Mouse (Mus musculus): ENCODE measurements around the gene Cdhr5.
A peak's percentile ranks its signal among the peaks of the same experiment; 100 is the strongest.
"Not testable (repeated sequence)": the region's sequence is repeated elsewhere in the genome, so short reads cannot be mapped to it uniquely, and the experiment has no call there.

The Cdhr5 gene

DNA sequence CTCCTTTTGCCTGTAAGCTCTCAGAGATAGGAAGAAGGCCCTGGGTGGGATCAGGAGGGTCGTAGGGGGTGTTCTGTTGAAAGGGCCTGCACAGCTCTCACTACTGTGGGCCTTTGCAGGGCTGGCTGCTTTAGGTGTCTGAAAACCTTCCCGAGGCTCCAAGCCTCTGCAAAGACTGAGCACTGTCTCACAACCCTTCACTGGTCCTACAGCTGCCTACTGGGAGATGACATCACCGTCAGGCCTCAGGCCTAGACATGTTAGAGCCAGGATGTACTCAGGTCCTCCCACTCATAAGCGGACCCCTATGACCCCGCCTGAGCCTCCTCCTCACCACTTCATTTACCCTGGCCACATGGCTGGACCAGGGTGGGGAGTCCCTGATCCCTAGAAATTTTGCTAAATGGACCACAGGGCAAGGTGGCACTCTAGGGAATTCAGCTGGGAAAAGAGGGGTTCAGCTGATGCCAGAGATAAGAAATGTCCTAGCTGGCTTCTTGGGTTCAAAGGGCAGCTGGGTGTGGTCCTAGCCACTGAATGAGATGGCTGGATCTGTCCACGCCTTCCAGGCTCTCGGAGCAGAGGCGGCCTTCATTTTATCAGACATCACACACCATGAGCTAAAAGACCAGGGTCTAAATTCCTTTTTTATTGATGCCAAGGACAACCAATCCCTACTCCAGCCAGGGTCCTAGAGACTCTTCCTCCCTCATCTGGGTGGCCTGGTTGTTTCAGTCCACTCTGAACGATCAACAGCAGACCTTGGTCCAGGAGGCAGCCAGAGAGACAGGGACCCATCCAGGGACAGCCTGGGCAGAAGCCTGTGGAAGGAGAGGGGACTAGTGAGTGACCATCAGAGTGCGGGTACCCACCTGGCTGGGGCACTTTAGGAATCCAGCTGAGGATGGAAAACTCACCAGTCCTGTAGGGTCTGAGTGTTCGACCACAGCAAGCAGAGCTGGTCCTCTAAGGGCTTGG lies 1.4 kb upstream of the Cdhr5 start:
- DNase-seq: no peak

DNA sequence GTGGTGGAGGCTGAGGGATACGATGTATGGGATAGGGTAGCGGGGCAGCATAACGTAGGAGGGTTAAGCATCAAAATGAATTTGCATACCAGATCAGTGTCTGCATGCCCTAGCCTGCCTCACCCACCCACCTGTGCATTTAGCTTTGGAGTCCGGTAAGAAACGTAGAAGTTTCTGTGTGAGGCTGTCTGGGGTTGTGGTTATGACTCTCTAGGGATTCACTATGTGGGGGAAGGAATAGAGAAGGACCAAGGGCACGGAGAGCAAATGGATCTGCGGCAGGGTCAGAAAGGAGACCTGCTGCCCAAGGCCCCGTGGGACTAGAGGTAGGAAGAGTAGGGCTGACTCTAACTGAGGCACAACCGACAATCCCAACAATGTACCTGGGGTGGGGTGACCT lies 1.2 kb downstream of the Cdhr5 start:
- DNase-seq: no peak

DNA sequence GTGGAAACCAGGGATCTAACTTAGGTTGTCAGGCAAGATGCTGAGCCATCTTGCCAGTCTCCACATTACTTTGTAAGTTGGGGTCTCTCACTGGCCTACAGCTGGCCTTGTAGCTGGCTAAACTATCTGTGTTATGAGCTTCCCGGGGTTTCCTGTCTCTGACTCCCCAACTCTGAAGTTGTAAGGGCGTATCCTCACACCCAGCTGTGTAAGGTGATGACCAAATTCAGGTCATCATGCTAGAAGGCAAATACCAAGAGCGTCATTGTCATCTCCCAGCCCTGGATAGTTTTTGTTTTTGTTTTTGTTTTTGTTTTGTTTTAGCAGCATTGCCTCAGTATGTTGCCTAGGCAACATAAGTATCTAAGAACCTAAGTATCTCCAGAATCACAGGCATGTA lies 6.0 kb downstream of the Cdhr5 start:
- DNase-seq: no peak

DNA sequence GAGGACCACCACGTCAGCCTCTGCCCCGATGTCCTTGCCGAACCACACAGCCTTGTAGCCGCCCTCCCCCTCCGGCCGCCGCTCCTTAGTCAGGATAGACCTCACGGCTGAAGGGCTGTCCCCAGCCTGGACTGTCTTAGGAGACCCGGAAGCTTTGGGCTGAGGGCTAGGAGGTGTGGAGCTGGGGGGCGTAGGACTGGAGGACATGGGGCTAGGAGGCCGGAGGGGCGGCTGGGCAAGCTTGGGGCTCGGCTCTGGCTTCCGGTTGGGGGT lies 7.4 kb downstream of the Cdhr5 start:
- DNase-seq: no peak

DNA sequence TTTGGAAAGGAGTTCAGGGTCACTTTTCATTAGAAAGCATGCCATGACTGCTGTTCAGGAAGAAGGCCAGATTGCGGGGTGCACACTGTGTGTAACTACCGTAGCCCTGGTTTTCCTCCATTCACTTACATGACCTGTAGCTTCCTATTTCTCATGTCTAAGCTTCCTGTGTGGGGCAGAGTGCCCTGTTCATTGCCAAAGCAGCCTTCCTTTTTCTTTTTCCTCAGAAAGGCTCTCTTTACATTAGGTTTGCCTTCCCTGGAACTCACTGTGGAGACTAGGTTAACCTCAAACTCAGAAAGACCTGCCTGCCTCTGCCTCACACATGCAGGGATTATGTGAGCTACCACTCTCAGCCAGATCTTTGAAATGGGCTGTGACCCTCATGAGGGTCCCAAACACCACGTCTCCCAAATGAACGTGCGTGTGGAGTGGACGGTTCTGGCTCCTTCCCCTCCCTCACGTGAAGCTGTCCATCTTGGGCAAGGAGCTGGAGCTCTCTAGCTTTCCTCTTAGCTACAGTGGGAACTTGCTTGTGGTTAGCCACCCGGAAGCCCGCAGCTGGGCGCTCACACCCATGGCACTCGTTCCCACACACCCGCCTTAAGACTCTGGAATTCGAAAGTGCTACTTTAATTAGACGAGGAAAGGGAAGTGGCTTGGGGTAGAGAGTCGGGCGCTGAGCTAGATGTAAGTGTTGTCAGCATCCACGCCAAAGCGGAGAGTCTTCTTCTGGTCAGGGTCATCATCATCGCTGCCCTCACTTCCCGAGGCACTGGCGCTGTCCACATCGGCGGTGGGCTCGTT lies 7.9 kb downstream of the Cdhr5 start:
- no peak for DNase-seq

DNA sequence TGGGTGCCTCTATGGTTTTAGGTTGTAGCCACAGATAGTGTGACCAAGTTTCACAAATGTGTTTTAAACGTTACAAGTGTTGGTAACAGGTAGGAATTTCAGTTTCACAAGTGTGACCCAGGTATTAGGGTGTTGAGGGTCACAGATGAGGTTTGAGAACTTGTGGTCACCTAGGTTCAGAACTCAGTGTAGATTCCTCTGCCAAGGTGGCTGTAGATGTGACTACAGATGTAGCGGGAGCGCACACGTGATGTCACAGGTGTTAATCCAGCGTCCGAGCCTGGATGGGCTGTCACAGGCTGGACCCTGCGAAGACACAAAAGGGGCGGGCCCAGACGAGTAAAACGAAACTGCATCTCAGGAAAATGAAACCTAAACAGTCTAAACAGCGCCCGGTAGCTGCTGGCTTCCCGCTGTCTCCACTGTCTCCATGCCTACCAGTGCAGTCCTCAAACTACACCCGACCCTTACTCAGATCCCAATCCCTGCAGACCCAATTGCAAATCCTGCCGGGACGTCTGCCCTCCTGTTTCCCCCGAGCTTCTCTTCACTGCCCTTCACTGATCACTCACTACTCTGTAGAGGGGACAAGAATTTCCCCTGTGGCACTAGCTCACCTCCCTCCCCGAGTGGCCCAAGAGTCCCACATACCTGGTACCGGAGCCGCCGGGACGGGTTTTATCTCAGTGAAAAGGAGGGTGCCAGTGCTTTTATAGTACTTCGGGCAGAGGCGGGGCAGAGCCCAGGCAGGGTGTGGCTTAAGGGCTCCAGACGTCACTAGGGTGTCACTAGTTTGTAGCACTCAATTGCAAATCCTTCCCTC lies 10.6 kb downstream of the Cdhr5 start, which contains the start of gene Irf7:
TSS of gene Irf7 (minus strand) at position 743 of the 823 bp plus-strand sequence.
- peak; percentile 40 to 69 for DNase-seq

DNA sequence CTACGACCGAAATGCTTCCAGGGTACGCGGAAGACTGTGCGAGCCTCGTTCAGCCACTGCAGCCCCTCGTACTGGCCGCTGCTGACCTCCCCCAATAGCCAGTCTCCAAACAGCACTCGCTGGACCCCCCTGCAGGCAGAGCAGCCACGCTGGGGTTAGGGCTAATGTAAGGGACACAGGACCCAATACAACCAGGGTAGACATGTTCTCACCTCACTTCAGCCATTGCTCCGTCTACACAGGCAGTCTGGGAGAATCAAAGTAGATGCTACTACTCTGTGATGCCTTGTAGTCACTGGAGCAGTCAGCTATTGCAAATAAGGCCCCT lies 11.2 kb downstream of the Cdhr5 start:
- no peak for DNase-seq

DNA sequence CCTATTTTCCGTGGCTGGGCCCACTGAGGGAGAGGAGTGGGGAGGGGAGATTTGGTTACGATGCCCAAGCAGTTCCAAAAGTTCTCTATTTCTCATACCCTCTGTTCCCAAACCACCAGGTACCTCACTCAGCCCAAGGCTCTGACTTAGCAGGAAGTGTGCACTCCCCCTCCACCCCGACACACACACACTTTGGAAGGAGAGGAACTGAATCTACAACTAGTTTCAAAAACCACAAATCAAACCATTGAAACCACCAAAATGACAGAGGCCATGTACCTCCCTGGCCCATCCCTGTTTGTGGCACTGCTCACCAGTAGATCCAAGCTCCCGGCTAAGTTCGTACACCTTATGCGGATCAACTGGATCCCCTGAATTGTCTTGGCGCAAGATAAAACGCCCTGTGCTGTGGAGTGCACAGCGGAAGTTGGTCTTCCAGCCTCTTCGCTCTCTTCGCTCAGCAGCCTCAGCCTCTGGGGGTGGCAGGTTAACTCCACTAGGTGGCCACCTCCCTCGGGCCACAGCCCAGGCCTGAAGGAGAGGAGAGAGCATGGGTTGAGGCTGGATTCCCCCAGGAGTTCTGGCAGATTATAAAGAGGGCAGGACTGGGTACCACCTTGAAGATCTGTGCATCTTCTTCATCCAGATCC lies 11.7 kb downstream of the Cdhr5 start:
- peak; percentile 51 to 64 for DNase-seq

DNA sequence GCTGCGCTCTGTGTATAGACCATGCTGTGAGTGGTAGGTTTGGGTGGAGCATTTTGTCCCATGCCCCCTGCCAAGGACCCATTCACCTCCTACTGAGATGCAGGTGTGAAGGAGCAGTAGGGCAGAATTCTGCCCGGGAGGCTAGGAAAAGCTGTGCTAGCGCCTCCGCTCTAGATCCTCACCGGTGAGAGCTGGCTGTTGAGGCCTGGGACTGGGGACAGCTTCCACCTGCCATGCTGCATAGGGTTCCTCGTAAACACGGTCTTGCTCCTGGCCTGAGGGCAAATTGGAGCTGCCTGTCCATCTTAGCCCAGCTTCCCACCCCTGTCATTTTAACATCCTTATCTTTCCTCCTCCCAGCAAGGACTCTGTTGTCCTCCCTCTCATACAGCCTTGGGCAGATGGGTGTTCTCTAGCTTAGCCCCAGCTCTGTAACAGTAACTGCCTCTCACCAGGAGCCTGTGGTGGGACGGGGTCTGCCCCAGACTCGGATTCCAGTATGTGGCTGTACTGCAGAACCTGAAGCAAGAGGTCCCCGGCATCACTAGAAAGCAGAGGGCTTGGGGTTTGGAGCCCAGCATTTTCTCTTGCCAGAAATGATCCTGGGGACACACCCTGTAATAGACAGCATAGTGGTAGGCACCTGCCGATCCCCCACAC lies 12.4 kb downstream of the Cdhr5 start:
- no peak for DNase-seq

DNA sequence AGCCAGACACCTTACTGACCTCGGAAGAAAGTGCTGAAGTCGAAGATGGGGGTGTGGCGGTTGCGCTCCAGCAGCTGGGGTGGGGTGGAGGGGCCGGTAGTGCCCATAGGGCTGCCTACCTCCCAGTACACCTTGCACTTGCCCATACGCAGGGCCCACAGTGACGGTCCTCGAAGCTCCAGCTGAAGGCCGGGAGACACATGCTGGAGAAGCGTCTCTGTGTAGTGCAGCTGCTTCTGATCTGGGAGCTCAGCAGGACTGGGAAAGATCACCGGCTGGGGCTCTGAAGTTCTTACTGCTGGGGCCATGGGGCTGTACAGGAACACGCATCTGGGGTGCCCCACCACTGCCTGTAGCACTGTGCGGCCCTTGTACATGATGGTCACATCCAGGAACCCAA lies 12.9 kb downstream of the Cdhr5 start:
- no peak for DNase-seq

DNA sequence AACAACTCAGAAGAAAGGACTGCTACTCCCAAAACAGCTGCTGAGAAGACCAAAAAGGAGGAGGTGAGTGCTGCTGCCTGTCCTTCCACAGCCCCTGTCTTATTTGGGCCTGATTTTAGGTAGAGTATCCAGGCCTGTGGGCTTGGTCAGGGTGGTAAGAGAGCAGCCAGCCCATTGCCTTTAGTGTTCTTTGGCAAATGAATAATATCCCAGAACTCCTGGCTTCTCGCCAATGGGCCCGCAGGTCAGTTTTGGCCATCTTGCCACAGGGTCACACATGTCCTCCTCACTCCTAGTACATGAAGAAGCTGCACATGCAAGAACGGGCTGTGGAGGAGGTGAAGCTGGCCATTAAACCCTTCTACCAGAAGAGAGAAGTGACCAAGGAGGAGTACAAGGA lies 15.1 kb downstream of the Cdhr5 start:
- DNase-seq: no peak

DNA sequence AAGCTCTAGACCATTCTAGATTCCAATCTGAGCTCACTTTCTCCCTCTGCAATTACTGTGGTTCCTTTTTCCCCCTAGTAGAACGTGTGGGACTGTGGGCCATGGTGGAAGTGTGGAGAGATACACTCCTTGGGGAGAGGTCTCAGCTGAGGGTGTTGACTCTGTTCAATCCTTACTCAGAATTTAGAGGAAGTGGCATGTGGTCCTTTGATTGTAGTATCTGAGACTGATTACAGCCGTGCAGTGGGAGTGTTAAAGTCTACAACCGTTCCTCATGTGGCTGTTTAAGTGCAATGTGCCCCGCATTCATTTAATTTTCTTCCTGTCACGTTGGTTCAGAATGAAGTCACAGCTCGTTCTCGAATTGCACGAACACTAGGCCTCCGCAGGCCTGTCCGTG lies 20.4 kb downstream of the Cdhr5 start:
- DNase-seq: no peak

DNA sequence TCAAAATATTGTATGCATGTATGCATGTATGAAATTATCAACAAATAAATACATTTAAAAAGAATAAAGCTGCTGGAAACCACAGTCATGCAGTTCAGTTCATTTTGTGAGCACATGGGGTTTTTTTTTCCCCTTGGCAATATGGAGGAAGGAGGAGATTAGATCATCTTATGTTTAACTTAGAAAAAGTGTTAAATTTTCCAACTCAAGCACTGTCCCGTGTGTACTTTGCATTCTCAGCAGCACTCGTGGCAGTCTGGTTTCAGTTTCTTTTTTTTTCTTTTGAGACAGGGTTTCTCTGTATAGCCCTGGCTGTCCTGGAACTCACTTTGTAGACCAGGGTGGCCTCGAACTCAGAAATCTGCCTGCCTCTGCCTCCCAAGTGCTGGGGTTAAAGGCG lies 26.1 kb downstream of the Cdhr5 start:
- not testable (repeated sequence) for DNase-seq

DNA sequence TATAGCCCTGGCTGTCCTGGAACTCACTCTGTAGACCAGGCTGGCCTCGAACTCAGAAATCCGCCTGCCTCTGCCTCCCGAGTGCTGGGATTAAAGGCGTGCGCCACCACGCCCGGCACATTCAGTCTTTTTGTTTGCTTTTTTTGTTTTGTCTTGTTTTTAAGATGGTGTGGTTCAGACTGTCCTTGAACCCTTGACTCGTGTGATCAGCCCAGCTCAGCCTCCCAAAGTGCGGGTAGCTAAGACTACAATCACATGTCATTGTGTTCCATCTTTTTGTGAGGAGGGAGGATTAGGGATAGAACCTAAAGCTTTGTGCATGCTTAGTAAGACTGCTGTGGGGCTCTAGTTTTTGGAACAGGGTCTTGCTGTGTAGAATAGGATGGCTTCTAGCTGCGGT lies 45.0 kb downstream of the Cdhr5 start:
- no peak for DNase-seq

DNA sequence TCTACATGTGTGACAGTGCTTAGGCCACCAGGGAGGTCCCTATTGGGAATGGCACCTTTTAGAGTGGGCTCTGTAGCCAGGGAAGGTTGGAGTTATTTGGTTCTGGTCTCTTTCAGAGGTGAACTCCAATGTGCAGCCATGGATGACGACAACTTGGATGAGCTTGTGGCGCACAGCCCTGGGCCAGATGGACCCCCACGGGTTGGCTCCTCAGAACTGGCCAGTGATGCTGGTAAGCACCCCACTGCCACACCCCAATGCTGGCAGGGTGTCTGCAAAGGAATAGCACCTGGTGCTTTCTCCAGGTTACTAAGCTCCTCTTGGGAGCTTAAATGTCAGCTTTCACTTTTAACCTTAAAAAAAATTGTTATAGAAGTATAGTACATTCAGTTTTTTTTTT lies 45.5 kb downstream of the Cdhr5 start:
- DNase-seq: no peak

DNA sequence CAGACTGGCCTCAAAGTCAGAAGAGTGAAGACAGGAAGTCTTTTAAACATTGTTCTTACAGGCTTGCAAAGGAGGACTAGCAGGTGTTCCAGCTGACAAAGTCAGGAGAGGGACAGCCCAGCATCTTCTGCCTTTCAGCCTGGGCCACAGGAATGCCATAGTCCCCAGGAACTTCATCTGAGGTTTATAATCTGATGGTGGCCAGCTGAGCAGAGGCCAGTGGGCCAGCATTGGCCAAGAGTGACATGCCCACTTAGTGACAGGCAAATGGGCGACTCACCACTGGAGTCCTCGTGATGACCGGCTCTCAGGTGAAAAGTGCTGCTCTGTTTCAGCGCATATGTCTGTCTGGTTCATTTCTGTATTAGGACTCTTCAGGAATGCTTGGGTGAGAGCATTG lies 46.0 kb downstream of the Cdhr5 start:
- DNase-seq: no peak

DNA sequence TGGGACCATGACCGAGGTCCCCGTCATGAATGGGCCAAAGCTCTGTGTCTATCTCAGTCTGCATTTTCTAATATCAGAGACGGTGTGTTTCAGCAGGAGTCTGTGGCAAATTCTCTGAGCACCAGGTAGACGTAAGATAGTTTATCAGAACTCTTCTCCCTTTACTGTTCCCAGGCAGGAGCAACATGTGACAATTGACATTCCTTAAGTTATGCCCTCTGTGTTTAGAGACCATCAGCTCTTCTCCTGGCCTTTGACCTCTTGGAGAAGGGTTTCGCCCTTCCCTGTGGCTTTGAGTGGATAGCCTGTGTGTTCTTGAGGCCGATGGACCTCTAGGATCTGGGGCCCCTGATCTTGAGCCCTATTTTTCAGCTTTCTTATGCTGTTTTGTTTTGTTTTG lies 46.9 kb downstream of the Cdhr5 start:
- no peak for DNase-seq

DNA sequence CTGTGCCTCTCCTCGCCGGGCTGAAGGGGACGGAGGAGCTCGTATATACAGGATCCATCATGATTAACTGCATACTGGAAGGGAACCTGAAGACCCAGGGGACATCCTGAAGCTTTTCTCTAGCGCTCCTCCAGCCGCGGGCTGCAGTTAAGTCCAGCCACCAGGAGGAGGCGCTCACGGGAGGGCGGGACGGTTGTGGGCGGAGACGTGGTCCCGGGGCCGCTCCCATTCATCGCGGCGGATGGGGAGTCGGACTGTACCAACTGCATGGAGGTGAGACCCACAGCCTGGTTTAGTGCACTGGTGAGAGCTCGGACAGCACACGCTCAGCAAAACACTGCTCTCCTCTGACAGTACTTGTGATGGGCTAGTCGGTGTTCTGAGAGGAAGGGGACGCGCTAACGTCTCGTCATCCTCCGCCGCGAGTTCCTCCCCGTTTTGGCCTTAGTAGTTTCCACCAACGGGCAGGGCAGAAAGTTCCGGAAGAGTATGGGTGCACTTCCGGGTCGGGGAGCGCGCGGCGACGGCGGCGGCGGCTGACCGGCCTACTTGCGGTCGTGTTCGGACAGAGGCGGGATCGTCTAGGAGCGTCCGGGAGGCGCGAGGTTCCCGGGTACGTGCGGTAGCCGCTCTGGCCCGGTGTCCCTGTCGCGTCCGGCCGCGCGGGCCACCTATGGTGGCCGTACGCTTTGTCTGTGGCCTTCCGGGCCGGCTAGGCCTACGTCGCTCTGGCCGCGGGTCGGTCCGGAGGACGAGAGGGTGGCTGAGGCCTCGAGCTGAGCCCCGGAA lies 48.1 kb downstream of the Cdhr5 start, which contains the start of gene Phrf1:
TSS of gene Phrf1 (plus strand) at position 506 of the 789 bp plus-strand sequence.
- peak; percentile 77 to 81 for DNase-seq

DNA sequence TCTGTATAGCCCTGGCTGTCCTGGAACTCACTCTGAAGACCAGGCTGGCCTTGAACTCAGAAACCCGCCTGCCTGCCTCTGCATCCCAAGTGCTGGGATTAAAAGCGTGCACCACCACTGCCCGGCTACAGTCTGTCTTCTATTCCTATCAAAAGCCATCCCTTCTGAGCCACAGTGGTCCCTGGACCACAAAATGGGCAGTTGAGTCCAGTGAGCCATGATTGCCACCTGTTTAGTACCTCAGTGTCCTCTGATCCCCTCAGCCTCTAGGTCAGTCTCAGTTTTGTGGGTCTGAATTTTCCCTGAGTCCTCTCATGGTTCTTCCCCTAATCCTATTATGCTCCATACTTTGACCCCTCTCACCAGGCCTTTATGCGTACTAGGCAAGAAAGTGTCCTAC lies 48.8 kb downstream of the Cdhr5 start:
- no peak for DNase-seq

DNA sequence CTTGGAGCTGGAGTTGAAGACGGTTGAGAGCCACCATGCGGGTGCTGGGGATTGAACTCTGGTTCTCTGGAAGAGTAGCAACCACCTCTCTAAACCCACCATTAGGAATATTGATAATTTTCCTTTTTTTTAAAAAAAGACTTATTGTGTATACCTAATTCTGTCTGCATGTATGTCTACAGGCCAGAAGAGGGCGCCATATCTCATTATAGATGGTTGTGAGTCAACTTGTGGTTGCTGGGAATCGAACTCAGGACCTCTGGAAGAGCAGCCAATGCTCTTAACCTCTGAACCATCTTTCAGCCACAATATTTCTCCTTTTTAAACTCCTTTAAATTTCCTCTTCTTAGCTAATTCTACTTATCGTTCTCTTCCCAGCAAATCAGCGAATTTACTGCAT lies 50.1 kb downstream of the Cdhr5 start:
- DNase-seq: no peak

DNA sequence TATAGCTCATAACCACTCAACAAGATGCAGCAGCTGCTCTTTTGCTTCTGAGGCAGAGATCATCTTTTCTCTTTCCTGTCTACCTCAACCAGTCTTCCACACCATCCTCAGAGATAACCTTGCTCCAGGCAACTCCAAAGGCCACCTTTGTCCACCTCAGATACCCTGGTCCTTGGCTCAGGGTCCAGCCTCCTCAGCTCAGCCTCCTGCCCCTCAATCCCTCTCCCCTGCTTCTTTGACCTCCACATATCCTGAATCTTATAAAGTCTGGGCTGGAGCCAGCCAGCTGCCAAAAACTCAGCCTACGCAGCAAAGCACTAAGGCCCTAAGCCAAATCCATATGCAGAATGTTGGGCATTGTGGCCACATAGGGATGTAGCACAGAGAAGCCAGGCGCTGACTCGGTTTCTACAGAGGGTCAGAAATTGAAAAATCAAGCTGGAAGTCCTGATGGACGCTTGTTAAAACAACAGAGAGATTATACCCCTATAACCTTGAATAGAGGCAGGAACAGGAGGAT lies 53.8 kb downstream of the Cdhr5 start:
- DNase-seq: no peak
